Mouse (Mus musculus) limb, embryonic 15.5 days (tissue): ENCODE results near the gene Nrbp1. TPM values are rescaled to one million over a fixed set of nuclear protein-coding genes. Genes with fewer than 3 reads are reported as not detected.

Source experiments
- polyA plus RNA-seq: library from polyadenylated mRNA; unstranded; fragments of >200 nt; fragmentation: Nextera tagmentation; extraction: Ambion mirVana; gene quantifications from 2 replicates; pipeline ENCODE4 v1.2.1, GENCODE M21; 2015

The Nrbp1 gene
- polyA plus RNA-seq, 1 experiment from 2014 or later = 167 TPM

Other genes with a start within 250 kb of the Nrbp1 start
- 179 and 184 TPM in 2 replicates for gene Atraid, start 192.6 kb upstream of the Nrbp1 start, polyA plus RNA-seq
- 10.9 and 14.6 TPM in 2 replicates for gene Slc5a6, start 191.9 kb upstream of the Nrbp1 start, polyA plus RNA-seq
- gene Cad, start 186.1 kb upstream of the Nrbp1 start, polyA plus RNA-seq = 25.1 and 26.3 TPM in 2 replicates
- gene Dnajc5g, start 134.6 kb upstream of the Nrbp1 start, polyA plus RNA-seq = not detected in 2 replicates
- gene Slc30a3, start 132.6 kb upstream of the Nrbp1 start, polyA plus RNA-seq = 0.50 and 0.66 TPM in 2 replicates
- gene Trim54, start 124.2 kb upstream of the Nrbp1 start, polyA plus RNA-seq = 7.6 and 21.7 TPM in 2 replicates
- gene Ucn, start 102.0 kb upstream of the Nrbp1 start, polyA plus RNA-seq = not detected in 2 replicates
- 64.0 and 70.5 TPM in 2 replicates for gene Mpv17, start 86.6 kb upstream of the Nrbp1 start, polyA plus RNA-seq
- gene Gm29609, start 61.0 kb upstream of the Nrbp1 start, polyA plus RNA-seq = 1.2 and 1.3 TPM in 2 replicates
- 59.1 and 65.6 TPM in 2 replicates for gene Gtf3c2, start 60.7 kb upstream of the Nrbp1 start, polyA plus RNA-seq
- 141 and 154 TPM in 2 replicates for gene Snx17, start 47.6 kb upstream of the Nrbp1 start, polyA plus RNA-seq
- 64.2 and 69.0 TPM in 2 replicates for gene Eif2b4, start 47.4 kb upstream of the Nrbp1 start, polyA plus RNA-seq
- 8.2 and 9.0 TPM in 2 replicates for gene Zfp513, start 38.6 kb upstream of the Nrbp1 start, polyA plus RNA-seq
- 102 and 106 TPM in 2 replicates for gene Ppm1g, start 20.2 kb upstream of the Nrbp1 start, polyA plus RNA-seq
- gene Gm9970, start 368 bp downstream of the Nrbp1 start, polyA plus RNA-seq = 0.50 TPM in 1 of 2 replicates, not detected in the other
- gene Krtcap3, start 10.8 kb downstream of the Nrbp1 start, polyA plus RNA-seq = 9.6 and 12.8 TPM in 2 replicates
- 30.5 and 36.1 TPM in 2 replicates for gene Ift172, start 50.3 kb downstream of the Nrbp1 start, polyA plus RNA-seq
- gene Fndc4, start 55.2 kb downstream of the Nrbp1 start, polyA plus RNA-seq = 63.2 and 76.9 TPM in 2 replicates
- gene Gckr, start 56.6 kb downstream of the Nrbp1 start, polyA plus RNA-seq = 0.11 TPM in 1 of 2 replicates, not detected in the other
- gene Zfp512, start 211.6 kb downstream of the Nrbp1 start, polyA plus RNA-seq = 46.6 and 49.1 TPM in 2 replicates
- gene 4930548H24Rik, start 244.9 kb downstream of the Nrbp1 start, polyA plus RNA-seq = not detected in 2 replicates